Mouse (Mus musculus) lung, postnatal 0 days (tissue): ENCODE measurements at regions not wholly inside any gene's neighbourhood (a gene's known extent, or its start where the extent isn't known, plus 50 kb on each side); places are given as distances from the start of the nearest gene placed in this dataset.

Experiments used
- ATAC-seq: fragments of 200-750 bp; cut with Nextera tagmentation; 2 replicates; pipeline ENCODE4 v1.8.0; 2017; ENCODE audit warnings: moderate library complexity
- DNase-seq: peaks from one replicate; pipeline ENCODE4 v3.0.0-alpha.2; 2016; ENCODE audit warnings: low spot score
- H3K27ac ChIP-seq: fragments of 300-500 bp; sonication (generic); 2 replicates; pipeline ENCODE4 v1.5.1; 2014; ENCODE audit warnings: antibody characterized with exemption, mild to moderate bottlenecking, low read length, mixed read lengths
- H3K27me3 ChIP-seq: fragments of 300-500 bp; sonication (generic); replicated peaks from 2 replicates; pipeline ENCODE4 v1.6.1; 2014; ENCODE audit warnings: low read length, mixed read lengths; ENCODE audit not compliant: insufficient read depth
- H3K36me3 ChIP-seq: fragments of 300-500 bp; sonication (generic); 2 replicates; pipeline ENCODE4 v1.6.1; 2014; ENCODE audit warnings: low read length, mixed read lengths; ENCODE audit not compliant: insufficient read depth
- H3K4me1 ChIP-seq: fragments of 300-500 bp; sonication (generic); 2 replicates; pipeline ENCODE4 v1.6.1; 2014; ENCODE audit warnings: antibody characterized with exemption, low read depth, low read length, mixed read lengths; ENCODE audit not compliant: insufficient read depth
- H3K4me2 ChIP-seq: fragments of 300-500 bp; sonication (generic); replicated peaks from 2 replicates; pipeline ENCODE4 v1.6.1; 2014; ENCODE audit warnings: low read depth, mild to moderate bottlenecking, low read length, moderate library complexity, mixed read lengths
- H3K4me3 ChIP-seq: fragments of 300-500 bp; sonication (generic); 2 replicates; pipeline ENCODE4 v1.5.1; 2014; ENCODE audit warnings: low read depth, low read length
- H3K9ac ChIP-seq: fragments of 300-500 bp; sonication (generic); replicated peaks from 2 replicates; pipeline ENCODE4 v1.6.1; 2014; ENCODE audit warnings: low read depth, mild to moderate bottlenecking
- H3K9me3 ChIP-seq: fragments of 300-500 bp; sonication (generic); 2 replicates; pipeline ENCODE4 v1.6.1; 2016; ENCODE audit warnings: low read length, mixed read lengths
- CTCF ChIP-seq: IDR thresholded peaks from 2 replicates; pipeline ENCODE4 v1.5.1; 2016; ENCODE audit warnings: antibody characterized with exemption, mild to moderate bottlenecking
- EP300 ChIP-seq: IDR thresholded peaks from 2 replicates; pipeline ENCODE4 v1.6.1; 2016; ENCODE audit warnings: antibody characterized with exemption, mild to moderate bottlenecking, control low read depth
- WGBS: fragments of 180-500 bp; shearing (Covaris S2); extraction: QIAGEN DNeasy Blood & Tissue Kit; methylation state at CpG from one replicate; pipeline ENCODE4 v1.1.7; 2014; 5-methylcytosine and 5-hydroxymethylcytosine counted together

DNA sequence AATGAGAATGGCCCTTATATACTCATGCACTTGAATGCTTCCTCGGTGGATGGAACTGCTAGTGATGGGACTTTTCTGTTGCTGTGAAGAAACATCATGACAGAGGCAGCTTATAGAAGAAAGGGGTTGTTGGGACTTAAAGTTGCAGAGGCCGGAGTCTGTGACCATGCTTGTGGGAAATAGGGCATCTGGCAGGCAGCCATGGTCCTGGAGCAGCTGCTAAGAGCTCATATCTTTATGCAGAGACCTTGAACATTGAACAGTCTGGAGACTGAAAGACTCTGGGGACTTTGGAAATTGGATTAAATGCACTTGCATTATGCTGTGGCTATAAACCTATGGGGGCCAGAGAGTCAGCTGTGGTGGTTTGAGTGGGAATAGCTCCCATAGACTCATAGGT is 138.1 kb upstream of the Lef1 start:
- Histone ChIP-seq H3K27ac (no peak overlapping the region), H3K4me1 (0 out of 2 replicates have a peak, but pooled peaks cover 3% of the 10 kb centered on the region), H3K27me3 (no peaks in the 10 kb centered on the region), H3K4me2 (no peak overlapping the region), H3K36me3 (no peaks in the 10 kb centered on the region), H3K9me3 (no peaks in the 10 kb centered on the region), H3K9ac (no peak overlapping the region), H3K4me3 (no peak overlapping the region)
- WGBS = 68% methylated on average over 2 of the region's 2 CpGs
- TF ChIP-seq CTCF = no peak
- no peak for TF ChIP-seq EP300
- ATAC-seq (no peak), DNase-seq (no peak)

GRCm38 (mm10) chr3:130965275-130965674 is 145.0 kb upstream of the Lef1 start:
- Histone ChIP-seq H3K9ac (no peak overlapping the region), H3K9me3 (no peaks in the 10 kb centered on the region), H3K4me2 (no peak overlapping the region), H3K4me3 (no peak overlapping the region), H3K27ac (no peak overlapping the region), H3K4me1 (no peaks in the 10 kb centered on the region), H3K27me3 (no peaks in the 10 kb centered on the region), H3K36me3 (no peaks in the 10 kb centered on the region)
- DNase-seq = no peak
- WGBS = 80% methylated on average over 3 of the region's 3 CpGs
- TF ChIP-seq EP300 = no peak
- no peak for ATAC-seq

GRCm38 (mm10) chr3:130964088-130964487 is 146.2 kb upstream of the Lef1 start:
- no peak overlapping the region for H3K27ac ChIP-seq
- no peak for DNase-seq
- TF ChIP-seq CTCF (no peak), EP300 (no peak)
- no peaks in the 10 kb centered on the region for H3K4me1 ChIP-seq
- H3K4me3 ChIP-seq = no peak overlapping the region
- no peaks in the 10 kb centered on the region for H3K9me3 ChIP-seq
- no peak overlapping the region for H3K4me2 ChIP-seq
- 91% methylated on average over 6 of the region's 6 CpGs for WGBS
- no peak for ATAC-seq
- H3K27me3 ChIP-seq = no peaks in the 10 kb centered on the region
- H3K9ac ChIP-seq = no peak overlapping the region
- no peaks in the 10 kb centered on the region for H3K36me3 ChIP-seq

- DNase-seq (no peak), ATAC-seq (no peak)
- no peaks in the 10 kb centered on the region for H3K4me1 ChIP-seq
- 48% methylated on average over 11 of the region's 11 CpGs for WGBS
- no peaks in the 10 kb centered on the region for H3K36me3 ChIP-seq
- H3K27ac ChIP-seq = no peak overlapping the region
- H3K9me3 ChIP-seq = no peaks in the 10 kb centered on the region
- 0 out of 2 replicates have a peak overlapping the region, but pooled peaks have one; percentile 6 for H3K4me2 ChIP-seq
- H3K9ac ChIP-seq = no peak overlapping the region
- no peak for TF ChIP-seq EP300
- no peak for TF ChIP-seq CTCF
- H3K4me3 ChIP-seq = no peak overlapping the region
- H3K27me3 ChIP-seq = no peaks in the 10 kb centered on the region
These were observed 146.6 kb upstream of the Lef1 start for GRCm38 (mm10) chr3:130963625-130964024.

- Histone ChIP-seq H3K4me1 (no peaks in the 10 kb centered on the region), H3K9me3 (no peaks in the 10 kb centered on the region), H3K27ac (no peak overlapping the region), H3K27me3 (no peaks in the 10 kb centered on the region), H3K4me2 (no peak overlapping the region), H3K9ac (no peak overlapping the region), H3K36me3 (no peaks in the 10 kb centered on the region), H3K4me3 (no peak overlapping the region)
- ATAC-seq (no peak), DNase-seq (no peak)
- TF ChIP-seq CTCF = no peak
- 62% methylated on average over 12 of the region's 12 CpGs for WGBS
These were observed 147.4 kb upstream of the Lef1 start for GRCm38 (mm10) chr3:130962701-130963472.

DNA sequence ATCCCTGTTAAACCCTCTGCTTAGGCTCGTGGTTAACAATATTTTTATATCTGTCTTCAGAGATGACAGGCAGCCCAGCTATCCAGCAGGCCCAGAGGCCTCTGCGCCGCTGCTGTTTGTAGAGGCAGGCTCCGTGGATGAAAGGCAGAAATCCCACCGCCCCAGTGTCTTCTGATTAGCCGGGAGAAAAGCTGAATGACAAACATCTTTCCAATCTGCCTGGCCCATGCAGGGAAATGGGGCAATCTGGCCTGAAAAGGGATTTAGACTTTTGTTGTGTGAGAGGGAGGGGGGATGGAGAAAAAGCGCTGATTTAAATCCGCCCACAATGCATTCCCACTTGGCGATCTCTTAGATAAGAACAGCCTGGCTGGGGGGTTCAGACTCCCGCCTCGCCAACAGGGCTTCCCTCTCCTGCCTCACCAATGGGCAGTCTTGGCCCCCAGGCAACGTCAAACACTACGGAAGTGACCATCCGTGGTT is 148.1 kb upstream of the Lef1 start:
- WGBS = 42% methylated on average over 14 of the region's 14 CpGs
- H3K4me3 ChIP-seq = no peak overlapping the region
- H3K9ac ChIP-seq = no peak overlapping the region
- no peaks in the 10 kb centered on the region for H3K4me1 ChIP-seq
- no peak overlapping the region for H3K4me2 ChIP-seq
- TF ChIP-seq EP300 (no peak), CTCF (no peak)
- no peaks in the 10 kb centered on the region for H3K27me3 ChIP-seq
- H3K9me3 ChIP-seq = no peaks in the 10 kb centered on the region
- no peak overlapping the region for H3K27ac ChIP-seq
- H3K36me3 ChIP-seq = no peaks in the 10 kb centered on the region
- ATAC-seq (no peak), DNase-seq (no peak)
